9 mouse cellular contexts compared by ENCODE assay signal in genomic region chr2:6074891-6075529, GRCm38 (mm10). TPM values are rescaled to one million over a fixed set of nuclear protein-coding genes. Genes with fewer than 3 reads are reported as not detected.
DNase-seq lines count a peak whose midpoint lies in the region; ATAC-seq and TF ChIP-seq lines count a peak whose summit lies in the region.
"Had no signal": no experiment of that assay in that cellular context is flagged by ENCODE, and none has a peak within 500 bp of the region (broad histone marks: within the 10 kb centered on the region; RNA-seq: fewer than 3 reads in every experiment).

No protein-coding gene starts in this region.

- H3K36me3 ChIP-seq in forebrain, embryonic 10.5 days (replicated peaks) = no peaks in the 10 kb centered on the region
- H3K36me3 ChIP-seq in forebrain, postnatal 0 days (ENCODE audit: insufficient read depth) = no peaks in the 10 kb centered on the region
- H3K36me3 ChIP-seq in lung, embryonic 15.5 days = no peaks in the 10 kb centered on the region

- no peaks in the 10 kb centered on the region for H3K9me3 ChIP-seq in forebrain, embryonic 10.5 days
- no peaks in the 10 kb centered on the region for H3K9me3 ChIP-seq in forebrain, postnatal 0 days (ENCODE audit: low read length)
- no peaks in the 10 kb centered on the region for H3K9me3 ChIP-seq in lung, embryonic 15.5 days

- 76% methylated on average over 10 of the region's 10 CpGs for WGBS in forebrain, embryonic 10.5 days
- WGBS in forebrain, postnatal 0 days = 78% methylated on average over 10 of the region's 10 CpGs
- WGBS in lung, embryonic 15.5 days = 44% methylated on average over 10 of the region's 10 CpGs

- H3K4me1 ChIP-seq in forebrain, embryonic 10.5 days = peaks cover 17% of the 10 kb centered on the region
- H3K4me1 ChIP-seq in forebrain, postnatal 0 days (ENCODE audit: insufficient read depth) = no peaks in the 10 kb centered on the region
- peaks cover 34% of the 10 kb centered on the region for H3K4me1 ChIP-seq in lung, embryonic 15.5 days

- no peak overlapping the region for H3K9ac ChIP-seq in forebrain, postnatal 0 days
- H3K9ac ChIP-seq in lung, embryonic 15.5 days = no peak overlapping the region

- no peak overlapping the region for H3K4me3 ChIP-seq in forebrain, embryonic 10.5 days
- H3K4me3 ChIP-seq in forebrain, postnatal 0 days (ENCODE audit: low read depth, low read length) = no peak overlapping the region
- H3K4me3 ChIP-seq in lung, embryonic 15.5 days = no peak overlapping the region
- H3K4me3 ChIP-seq: myocyte had no signal

- no peak for TF ChIP-seq CTCF in forebrain, postnatal 0 days (IDR thresholded peaks at IDR 0.05; ENCODE audit: low read depth)

- DNase-seq in forebrain, embryonic 10.5 days (ENCODE audit: extremely low spot score, low spot score) = peak; percentile 26
- DNase-seq in forebrain, postnatal 0 days = no peak
- peak; percentile 75 for DNase-seq in adrenal gland, postnatal 25 days
- peak; percentile 39 for DNase-seq in hindlimb bud, embryonic 11.5 days (ENCODE audit: extremely low spot score, low read depth, low spot score)
- no peak for DNase-seq in thymus, adult 18-20 months
- no peak for DNase-seq in spleen, postnatal 14 days (ENCODE audit: low spot score in 2 of 2)
- DNase-seq in adipocyte (ENCODE audit: low spot score) = no peak

- ATAC-seq in forebrain, postnatal 0 days = no peak
- peak; percentile 25; the same call in 1 of the 2 replicates for ATAC-seq in lung, embryonic 15.5 days (ENCODE audit: borderline replicate concordance, extremely low read depth, low FRiP score, low TSS enrichment)

- H3K27ac ChIP-seq in forebrain, embryonic 10.5 days = peak overlapping the region; percentile 26; the same call in 1 of the 2 replicates
- H3K27ac ChIP-seq in forebrain, postnatal 0 days (ENCODE audit: low read depth, low read length) = no peak overlapping the region
- peak overlapping the region; percentile 47; the same call in 1 of the 2 replicates for H3K27ac ChIP-seq in lung, embryonic 15.5 days

- H3K27me3 ChIP-seq in forebrain, embryonic 10.5 days (ENCODE audit: poor library complexity, severe bottlenecking) = no peaks in the 10 kb centered on the region
- H3K27me3 ChIP-seq in forebrain, postnatal 0 days (ENCODE audit: insufficient read depth, low read length) = no peaks in the 10 kb centered on the region
- no peaks in the 10 kb centered on the region for H3K27me3 ChIP-seq in lung, embryonic 15.5 days

- H3K4me2 ChIP-seq in forebrain, postnatal 0 days (ENCODE audit: low read depth) = no peak overlapping the region
- no peak overlapping the region for H3K4me2 ChIP-seq in lung, embryonic 15.5 days

RNA-seq across cellular contexts. Expression of gene Proser2, which starts 55.0 kb away (rescaled TPM):
- polyA plus RNA-seq in forebrain, embryonic 10.5 days (2016; fragmentation: Nextera tagmentation; extraction: Ambion mirVana) = 2.3 and 2.9 TPM in 2 replicates
- 2.8 and 3.2 TPM in 2 replicates for total RNA-seq in forebrain, postnatal 0 days (2014; rRNA removed)
- 4.6 and 5.1 TPM in 2 replicates for polyA plus RNA-seq in forebrain, postnatal 0 days (2015; fragmentation: Nextera tagmentation; extraction: Ambion mirVana)
- 11.7 and 13.4 TPM in 2 replicates for total RNA-seq in adrenal gland, postnatal 25 days (2021)
- 7.2 and 7.7 TPM in 2 replicates for polyA plus RNA-seq in lung, embryonic 15.5 days (2015; fragmentation: Nextera tagmentation; extraction: Ambion mirVana)

Comparison
In these comparisons a context has a peak if more than half of its experiments do, and no peak if none do; other contexts are left out.
1. DNase-seq: peak in forebrain, embryonic 10.5 days (single experiment), adrenal gland, postnatal 25 days (single experiment) and hindlimb bud, embryonic 11.5 days (single experiment); none in forebrain, postnatal 0 days (single experiment), thymus, adult 18-20 months (0 of 2), spleen, postnatal 14 days (0 of 2) and adipocyte (single experiment).